Mouse (Mus musculus) E14TG2a.4 (cell line): ENCODE results near the gene Kcnk16.

ENCODE experiments used
- CTCF ChIP-seq: conservative IDR thresholded peaks from 2 replicates; pipeline ENCODE4 v1.5.1; 2014; ENCODE audit warnings: low read length
- POU5F1 ChIP-seq: IDR thresholded peaks from 2 replicates; pipeline ENCODE4 v1.6.1; 2014; ENCODE audit warnings: low read length, borderline replicate concordance

DNA sequence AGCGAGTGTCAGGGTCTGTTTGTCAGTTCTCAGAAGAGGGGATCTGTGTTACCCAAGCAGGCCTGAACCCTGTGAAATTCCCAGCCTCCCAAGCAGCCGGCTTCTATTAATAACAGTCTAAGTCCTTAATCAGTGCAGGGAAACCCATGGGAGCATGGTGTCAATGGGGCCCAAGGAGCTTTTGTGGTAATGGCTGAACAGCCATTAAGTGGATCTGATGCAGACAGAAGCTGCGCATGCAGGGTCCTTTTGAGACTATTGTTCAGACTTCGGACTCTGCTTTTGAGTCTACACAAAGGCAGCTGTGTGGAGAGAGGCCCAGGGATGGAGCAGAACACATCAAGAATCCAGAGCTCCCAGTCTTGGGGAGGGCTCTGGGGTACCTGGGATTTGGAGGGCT is 43.5 kb downstream of the Kcnk16 start:
- TF ChIP-seq CTCF: no peak
- no peak for TF ChIP-seq POU5F1
